Mouse (Mus musculus): Measurements from ENCODE around the gene Scgb1a1. TPM values are rescaled to one million over a fixed set of nuclear protein-coding genes. Genes with fewer than 3 reads are reported as not detected.

The Scgb1a1 gene
- total RNA-seq (2023): not detected

GRCm38 (mm10) chr19:9087821-9088220 is at the start of gene Scgb1a1:
Gene Scgb1a1 (minus strand): TSS chr19:9087958.

GRCm38 (mm10) chr19:9135512-9136331 is 48.0 kb upstream of the Scgb1a1 start, which contains the start of gene Asrgl1:
Gene Asrgl1 (minus strand): TSS chr19:9135636.

Other genes with a start within 250 kb of the Scgb1a1 start
- gene Gng3, start 248.8 kb downstream of the Scgb1a1 start, total RNA-seq (2023): under 1 TPM in 1 of 2 experiments, not detected in 1; 0.33 TPM
- gene Lrrn4cl, start 237.2 kb downstream of the Scgb1a1 start, total RNA-seq (2023): under 1 TPM in 1 of 2 experiments, not detected in 1; 0.13 TPM
- gene Ubxn1, start 216.5 kb downstream of the Scgb1a1 start, total RNA-seq (2023): 10 to 100 TPM; 92.2 to 94.2 TPM
- 10 to 100 TPM; 17.8 to 24.6 TPM for gene Uqcc3, start 207.0 kb downstream of the Scgb1a1 start, total RNA-seq (2023)
- gene Lbhd1, start 204.2 kb downstream of the Scgb1a1 start, total RNA-seq (2023): 10 to 100 TPM in 1 of 2 experiments, 1 to 10 TPM in 1; 5.4 to 17.3 TPM
- not detected for gene Gm49403, start 204.0 kb downstream of the Scgb1a1 start, total RNA-seq (2023)
- 10 to 100 TPM; 19.4 to 31.7 TPM for gene 1810009A15Rik, start 199.1 kb downstream of the Scgb1a1 start, total RNA-seq (2023)
- gene Gm49416, start 199.0 kb downstream of the Scgb1a1 start, total RNA-seq (2023): 10 to 100 TPM in 1 of 2 experiments, not detected in 1; 10.3 TPM
- gene Ints5, start 195.0 kb downstream of the Scgb1a1 start, total RNA-seq (2023): 10 to 100 TPM; 15.0 to 15.1 TPM
- gene Ganab, start 189.9 kb downstream of the Scgb1a1 start, total RNA-seq (2023): 10 to 100 TPM; 88.6 to 94.6 TPM
- gene B3gat3, start 167.6 kb downstream of the Scgb1a1 start, total RNA-seq (2023): 10 to 100 TPM; 39.8 to 40.9 TPM
- 1 to 10 TPM; 2.4 to 3.1 TPM for gene Rom1, start 158.6 kb downstream of the Scgb1a1 start, total RNA-seq (2023)
- 10 to 100 TPM; 46.2 to 51.1 TPM for gene Eml3, start 158.4 kb downstream of the Scgb1a1 start, total RNA-seq (2023)
- 100 to 1,000 TPM; 106 to 109 TPM for gene Mta2, start 146.1 kb downstream of the Scgb1a1 start, total RNA-seq (2023)
- gene Tut1, start 134.1 kb downstream of the Scgb1a1 start, total RNA-seq (2023): 1 to 10 TPM; 7.5 to 8.5 TPM
- gene Eef1g, start 120.9 kb downstream of the Scgb1a1 start, total RNA-seq (2023): 100 to 1,000 TPM; 131 to 159 TPM
- gene Ahnak, start 98.7 kb downstream of the Scgb1a1 start, total RNA-seq (2023): 100 to 1,000 TPM; 396 to 493 TPM
- 1 to 10 TPM; 7.4 to 9.5 TPM for gene Asrgl1, start 47.7 kb upstream of the Scgb1a1 start, total RNA-seq (2023)

All from neutrophil, adult 83 days (primary cell).